Mouse (Mus musculus) intestine, postnatal 0 days (tissue): Measurements from ENCODE around the gene Smad9. TPM values are rescaled to one million over a fixed set of nuclear protein-coding genes. Genes with fewer than 3 reads are reported as not detected.

ENCODE experiments used
- ATAC-seq: fragments of 200-750 bp; cut with Nextera tagmentation; 2 replicates; pipeline ENCODE4 v1.8.0; 2017; ENCODE audit warnings: mild to moderate bottlenecking, moderate TSS enrichment, moderate library complexity
- H3K27ac ChIP-seq: fragments of 300-500 bp; sonication (generic); 2 replicates; pipeline ENCODE4 v1.5.1; 2014; ENCODE audit warnings: mild to moderate bottlenecking, low read depth, low read length, moderate library complexity
- H3K27me3 ChIP-seq: fragments of 300-500 bp; sonication (generic); replicated peaks from 2 replicates; pipeline ENCODE4 v1.6.1; 2014; ENCODE audit warnings: low read length, mixed read lengths; ENCODE audit not compliant: control insufficient read depth, insufficient read depth
- H3K36me3 ChIP-seq: fragments of 300-500 bp; sonication (generic); 2 replicates; pipeline ENCODE4 v1.6.1; 2014; ENCODE audit warnings: mild to moderate bottlenecking, moderate library complexity; ENCODE audit not compliant: control insufficient read depth, insufficient read depth
- H3K4me1 ChIP-seq: fragments of 300-500 bp; sonication (generic); replicated peaks from 2 replicates; pipeline ENCODE4 v1.6.1; 2014; ENCODE audit warnings: antibody characterized with exemption, low read length, mixed read lengths; ENCODE audit not compliant: control insufficient read depth, insufficient read depth
- H3K4me2 ChIP-seq: fragments of 300-500 bp; sonication (generic); replicated peaks from 2 replicates; pipeline ENCODE4 v1.6.1; 2014; ENCODE audit warnings: low read depth, mild to moderate bottlenecking, moderate library complexity
- H3K4me3 ChIP-seq: fragments of 300-500 bp; sonication (generic); 2 replicates; pipeline ENCODE4 v1.5.1; 2014; ENCODE audit warnings: low read depth, low read length
- H3K9ac ChIP-seq: fragments of 300-500 bp; sonication (generic); 2 replicates; pipeline ENCODE4 v1.6.1; 2014; ENCODE audit warnings: mild to moderate bottlenecking, low read depth, low read length
- H3K9me3 ChIP-seq: fragments of 300-500 bp; sonication (generic); 2 replicates; pipeline ENCODE4 v1.6.1; 2016; ENCODE audit warnings: mixed run types; ENCODE audit not compliant: control insufficient read depth
- CTCF ChIP-seq: sonication (generic); IDR thresholded peaks from 2 replicates; pipeline ENCODE4 v1.5.1; 2016; ENCODE audit warnings: low read depth, mild to moderate bottlenecking, control low read depth, antibody characterized with exemption, moderate library complexity
- WGBS: fragments of 180-500 bp; shearing (Covaris S2); extraction: QIAGEN DNeasy Blood & Tissue Kit; methylation state at CpG from one replicate; pipeline ENCODE4 v1.1.7; 2014; 5-methylcytosine and 5-hydroxymethylcytosine counted together
- polyA plus RNA-seq: library from polyadenylated mRNA; unstranded; fragments of >200 nt; fragmentation: Nextera tagmentation; extraction: Ambion mirVana; gene quantifications from 2 replicates; pipeline ENCODE4 v1.2.1, GENCODE M21; 2015

Gene Smad9
- polyA plus RNA-seq, 1 experiment from 2014 or later = 0.70 TPM

GRCm38 (mm10) chr3:54723741-54724500 is 31.5 kb upstream of the Smad9 start:
- Histone ChIP-seq H3K36me3 (peaks cover 63% of the 10 kb centered on the region), H3K4me1 (no peaks in the 10 kb centered on the region), H3K4me2 (no peak overlapping the region), H3K9me3 (no peaks in the 10 kb centered on the region), H3K9ac (no peak overlapping the region), H3K4me3 (no peak overlapping the region), H3K27ac (no peak overlapping the region), H3K27me3 (no peaks in the 10 kb centered on the region)
- no peak for ATAC-seq
- WGBS = 80% methylated on average over 10 of the region's 10 CpGs
- no peak for TF ChIP-seq CTCF

DNA sequence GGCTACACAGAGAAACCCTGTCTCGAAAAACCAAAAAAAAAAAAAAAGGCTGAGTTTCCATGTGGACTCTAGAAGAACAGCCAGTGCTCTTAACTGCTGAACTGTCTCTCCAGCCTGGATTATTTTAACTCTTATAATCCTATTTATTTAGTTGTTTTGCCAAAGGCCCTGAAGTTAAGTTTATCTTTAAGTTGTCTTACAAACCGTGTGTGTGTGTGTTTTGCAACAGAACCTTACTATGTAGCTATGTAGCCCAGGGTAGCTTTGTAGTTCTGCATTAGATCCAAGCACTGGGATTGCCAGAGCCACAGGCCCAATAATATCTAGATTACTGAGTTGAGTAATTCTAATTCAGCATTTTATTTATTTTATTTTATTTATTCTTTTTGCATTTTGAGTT is 30.0 kb upstream of the Smad9 start:
- no peak for ATAC-seq
- Histone ChIP-seq H3K4me1 (no peaks in the 10 kb centered on the region), H3K27ac (no peak overlapping the region), H3K36me3 (peaks cover 73% of the 10 kb centered on the region), H3K9ac (no peak overlapping the region), H3K4me2 (no peak overlapping the region), H3K27me3 (no peaks in the 10 kb centered on the region), H3K9me3 (no peaks in the 10 kb centered on the region), H3K4me3 (no peak overlapping the region)
- no peak for TF ChIP-seq CTCF
- 64% methylated on average over 2 of the region's 2 CpGs for WGBS

DNA sequence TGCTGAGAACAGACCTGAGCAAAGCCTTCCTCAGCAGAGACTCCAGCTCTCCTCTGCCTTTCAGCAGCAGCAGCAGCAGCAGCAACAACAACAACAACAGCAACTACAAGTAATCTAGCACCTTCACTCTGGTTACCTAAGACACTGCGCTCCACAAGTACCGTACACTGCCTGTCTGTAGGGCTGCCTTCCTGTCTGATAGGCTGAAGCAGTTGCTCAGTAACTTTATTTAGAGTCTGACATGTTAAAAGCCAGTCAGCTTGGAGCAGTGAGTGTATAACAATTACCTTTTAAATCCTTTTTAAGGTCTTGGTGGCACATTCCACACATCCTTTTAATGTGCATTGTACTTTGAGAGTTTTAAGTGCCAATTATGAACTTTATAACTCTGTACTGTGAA is 27.8 kb upstream of the Smad9 start:
- no peak overlapping the region for H3K9ac ChIP-seq
- H3K27me3 ChIP-seq = no peaks in the 10 kb centered on the region
- no peak for ATAC-seq
- no peak overlapping the region for H3K4me2 ChIP-seq
- 96% methylated on average over 2 of the region's 2 CpGs for WGBS
- H3K4me1 ChIP-seq = no peaks in the 10 kb centered on the region
- H3K4me3 ChIP-seq = no peak overlapping the region
- H3K36me3 ChIP-seq = peaks cover 62% of the 10 kb centered on the region
- no peak for TF ChIP-seq CTCF
- no peak overlapping the region for H3K27ac ChIP-seq
- H3K9me3 ChIP-seq = no peaks in the 10 kb centered on the region

- Histone ChIP-seq H3K27me3 (no peaks in the 10 kb centered on the region), H3K27ac (no peak overlapping the region)
Measured at GRCm38 (mm10) chr3:54728100-54728499, 27.3 kb upstream of the Smad9 start.

DNA sequence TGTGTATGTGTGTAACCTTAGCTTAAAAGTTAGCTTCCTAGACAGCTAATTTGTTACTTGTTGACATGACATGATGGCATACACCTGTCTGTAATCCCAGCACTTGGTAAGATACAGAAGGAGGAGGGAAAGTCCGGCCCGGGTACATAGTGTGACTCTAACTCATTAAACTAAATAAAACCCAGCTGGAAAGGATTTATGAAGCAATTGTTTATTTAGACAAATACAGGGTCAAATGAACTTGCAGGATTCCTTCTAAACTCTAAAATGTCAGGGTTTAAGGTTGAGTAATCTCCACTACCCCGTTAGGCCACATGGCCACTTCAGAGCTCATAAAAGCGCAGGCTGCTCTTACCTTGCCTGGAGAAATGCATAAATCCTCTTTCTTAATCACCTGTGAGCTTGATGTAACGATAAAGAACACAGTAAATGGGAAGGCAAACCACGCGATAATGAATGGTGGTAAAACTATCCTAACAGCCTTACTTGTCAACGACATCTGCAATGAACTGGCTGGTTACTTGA is 23.7 kb upstream of the Smad9 start:
- Histone ChIP-seq H3K4me1 (no peaks in the 10 kb centered on the region), H3K4me2 (no peak overlapping the region), H3K4me3 (no peak overlapping the region), H3K9me3 (no peaks in the 10 kb centered on the region), H3K27ac (no peak overlapping the region), H3K27me3 (no peaks in the 10 kb centered on the region), H3K9ac (no peak overlapping the region), H3K36me3 (peaks cover 45% of the 10 kb centered on the region)
- no peak for TF ChIP-seq CTCF
- WGBS = 70% methylated on average over 8 of the region's 8 CpGs
- no peak for ATAC-seq

More at GRCm38 (mm10) chr3:54728100-54728499, 27.3 kb upstream of the Smad9 start:
- no peak overlapping the region for H3K4me3 ChIP-seq
- WGBS = 85% methylated on average over 6 of the region's 6 CpGs
- H3K36me3 ChIP-seq = peaks cover 57% of the 10 kb centered on the region
- H3K9ac ChIP-seq = no peak overlapping the region
- H3K4me2 ChIP-seq = no peak overlapping the region
- no peak for ATAC-seq
- no peaks in the 10 kb centered on the region for H3K9me3 ChIP-seq
- H3K4me1 ChIP-seq = no peaks in the 10 kb centered on the region
- no peak for TF ChIP-seq CTCF

GRCm38 (mm10) chr3:54732371-54732770 is 23.0 kb upstream of the Smad9 start:
- WGBS = 79% methylated on average over 4 of the region's 4 CpGs
- Histone ChIP-seq H3K4me3 (no peak overlapping the region), H3K27ac (no peak overlapping the region), H3K36me3 (peaks cover 38% of the 10 kb centered on the region), H3K4me1 (no peaks in the 10 kb centered on the region), H3K9me3 (no peaks in the 10 kb centered on the region), H3K9ac (no peak overlapping the region), H3K4me2 (no peak overlapping the region), H3K27me3 (no peaks in the 10 kb centered on the region)
- TF ChIP-seq CTCF = no peak
- ATAC-seq = no peak
